Mouse (Mus musculus) gastrocnemius, postnatal 10 days (tissue): ENCODE data around the gene Dcdc2c. TPM values are rescaled to one million over a fixed set of nuclear protein-coding genes. Genes with fewer than 3 reads are reported as not detected.

ENCODE experiments used
- DNase-seq: peaks from one replicate; pipeline ENCODE4 v3.0.0; 2021; ENCODE audit warnings: mixed read lengths
- total RNA-seq, 2 experiments: library from RNA; stranded (reverse); gene quantifications; 2 replicates each; pipeline ENCODE4 v1.2.3; 2021

Gene Dcdc2c
- total RNA-seq, 2 experiments from 2014 or later: not detected

DNA sequence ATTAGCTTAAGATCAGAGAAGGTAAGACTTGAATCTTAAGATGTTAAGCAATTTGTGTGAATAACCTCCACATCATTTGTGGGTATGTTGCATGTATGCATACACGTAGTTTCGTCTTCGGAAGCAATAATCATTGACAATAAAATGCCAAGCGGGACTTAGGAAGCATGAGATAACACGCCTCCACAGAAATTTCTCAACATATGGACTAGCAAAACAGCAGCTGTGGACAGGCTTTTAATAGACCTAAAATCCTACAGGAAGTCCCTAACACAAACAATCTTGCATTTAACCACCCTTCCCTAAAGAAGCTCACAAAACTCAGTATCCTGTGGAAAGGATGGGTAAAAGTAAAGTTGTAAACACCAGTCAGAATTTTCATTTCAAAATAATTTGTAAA lies 93.4 kb downstream of the Dcdc2c start:
- no peak for DNase-seq

- no peak for DNase-seq
Observed at GRCm38 (mm10) chr12:28436536-28436935, 115.7 kb downstream of the Dcdc2c start.

DNA sequence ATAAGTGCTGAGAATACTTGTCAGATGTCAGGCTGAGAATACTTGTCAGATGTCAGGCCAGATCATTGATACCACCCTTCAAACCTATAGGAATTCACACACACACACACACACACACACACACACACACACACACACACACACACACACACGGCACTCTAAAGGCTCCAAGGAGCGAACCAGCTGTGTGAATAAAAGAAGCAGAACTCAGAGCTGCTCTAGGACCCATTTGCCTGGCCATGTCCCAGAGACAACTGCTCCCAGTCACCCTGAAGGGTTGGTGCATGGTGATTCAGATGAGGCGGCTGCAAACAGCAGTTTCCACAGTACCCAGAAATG lies 119.5 kb downstream of the Dcdc2c start:
- DNase-seq: no peak

GRCm38 (mm10) chr12:28431832-28432728 lies 120.1 kb downstream of the Dcdc2c start:
- peak; percentile 57 for DNase-seq

DNA sequence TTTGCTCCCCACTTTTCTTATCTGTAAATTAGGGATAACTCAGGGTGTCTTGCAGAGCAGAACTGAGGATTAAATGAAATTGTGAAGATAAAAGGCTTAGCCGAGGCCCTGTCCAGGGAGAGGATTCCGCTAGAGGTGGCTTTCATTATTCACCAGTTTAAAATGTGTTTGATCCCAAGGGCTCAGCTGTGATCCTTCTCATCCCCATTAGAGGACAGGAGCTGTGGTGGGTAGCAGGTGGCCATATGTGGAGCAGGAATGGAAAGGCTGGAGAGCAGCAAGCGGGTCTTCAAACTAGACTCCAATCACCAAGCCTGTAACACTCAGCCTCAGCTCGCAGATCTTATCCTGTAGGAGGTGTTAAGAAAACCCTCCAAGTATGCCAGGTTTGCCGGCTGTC lies 122.3 kb downstream of the Dcdc2c start:
- no peak for DNase-seq

- DNase-seq: no peak
Observed at GRCm38 (mm10) chr12:28416957-28417356, 135.2 kb downstream of the Dcdc2c start.

GRCm38 (mm10) chr12:28407656-28408405 lies 144.4 kb downstream of the Dcdc2c start:
- DNase-seq: no peak

DNA sequence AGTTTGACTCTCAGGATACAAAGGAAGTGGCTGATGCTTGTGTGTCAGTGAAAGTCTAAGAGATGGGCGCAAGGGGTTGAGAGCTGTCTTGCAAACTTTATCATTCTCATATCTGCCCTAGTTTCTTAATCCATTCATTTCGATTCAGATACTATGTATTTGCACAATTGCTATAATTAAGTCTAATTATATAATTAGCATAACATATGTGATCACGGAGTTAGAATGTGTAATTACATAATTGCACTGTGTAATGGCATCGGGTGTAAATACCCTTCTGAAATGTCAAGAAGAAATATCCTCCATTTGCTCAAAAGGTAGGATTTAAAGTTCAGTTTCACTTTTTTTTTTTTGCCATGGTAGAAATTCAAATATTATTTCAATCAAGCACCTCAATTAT lies 149.9 kb downstream of the Dcdc2c start:
- DNase-seq: no peak

DNA sequence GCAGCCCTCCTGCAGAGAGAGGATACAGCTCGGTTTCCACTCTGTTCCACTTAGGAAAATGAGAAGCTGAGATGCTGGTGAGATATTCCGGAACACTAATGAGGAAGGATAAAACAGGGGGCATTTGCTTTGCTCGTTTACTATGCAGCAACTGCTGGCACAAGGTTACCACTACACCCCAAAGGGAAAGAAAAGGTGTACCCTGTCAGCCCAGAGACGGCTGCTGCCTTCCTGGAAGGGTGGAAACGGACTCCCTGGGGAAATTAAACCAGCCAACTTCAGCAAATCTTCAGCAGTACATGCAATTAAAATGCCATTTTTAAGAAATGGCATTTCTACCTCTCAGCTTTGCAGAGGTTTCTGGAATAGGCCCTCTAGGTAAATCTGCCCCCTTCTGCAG lies 150.8 kb downstream of the Dcdc2c start:
- DNase-seq: no peak

DNA sequence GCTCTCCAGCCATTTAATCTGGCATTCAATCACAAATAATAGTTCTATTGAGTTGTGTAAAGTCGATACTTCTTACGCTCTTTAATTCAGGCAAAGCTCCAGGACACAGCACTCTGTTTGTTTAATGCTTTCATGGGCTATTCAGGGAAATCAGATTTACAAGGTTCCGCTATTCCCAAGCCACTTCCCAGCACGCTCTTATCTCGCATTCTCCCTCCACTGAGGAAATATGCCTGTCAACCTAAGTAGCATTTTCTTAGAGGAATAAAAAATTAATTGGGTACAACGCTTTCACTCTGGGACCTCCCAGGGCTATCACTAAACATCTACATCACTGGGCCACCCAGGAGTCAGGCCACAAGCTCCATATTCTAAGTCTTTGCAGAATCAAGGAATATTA lies 160.1 kb downstream of the Dcdc2c start:
- DNase-seq: no peak

Other genes starting within 250 kb of the Dcdc2c start
- not detected for gene Allc, start 30.1 kb upstream of the Dcdc2c start, total RNA-seq
- 1 to 10 TPM; 1.1 to 1.5 TPM for gene Colec11, start 71.0 kb upstream of the Dcdc2c start, total RNA-seq
- 100 to 1,000 TPM; 322 to 387 TPM for gene Rps7, start 83.6 kb upstream of the Dcdc2c start, total RNA-seq
- gene Rnaseh1, start 97.2 kb upstream of the Dcdc2c start, total RNA-seq: 1 to 10 TPM; 5.2 to 7.2 TPM
- 10 to 100 TPM; 24.2 to 28.6 TPM for gene Adi1, start 122.8 kb upstream of the Dcdc2c start, total RNA-seq
- 10 to 100 TPM; 15.0 to 18.4 TPM for gene Trappc12, start 198.1 kb upstream of the Dcdc2c start, total RNA-seq
- 1 to 10 TPM; 6.4 to 6.9 TPM for gene Eipr1, start 199.4 kb upstream of the Dcdc2c start, total RNA-seq